Mouse (Mus musculus): ENCODE measurements around the gene Ccr7. TPM values are rescaled to one million over a fixed set of nuclear protein-coding genes. Genes with fewer than 3 reads are reported as not detected.

Gene Ccr7
- polyA plus RNA-seq, 1 experiment from 2014 or later: not detected

GRCm38 (mm10) chr11:99132091-99132730, 22.7 kb downstream of the Ccr7 start:
- H3K4me2 ChIP-seq: peak overlapping the region; percentile 48
- H3K4me3 ChIP-seq (replicated peaks): peak overlapping the region; percentile 14; the same call in 1 of the 2 replicates
- 0% methylated on average over 11 of the region's 11 CpGs for WGBS

GRCm38 (mm10) chr11:99131463-99131840, 23.4 kb downstream of the Ccr7 start:
- H3K4me1 ChIP-seq: peaks cover 27% of the 10 kb centered on the region
- no peaks in the 10 kb centered on the region for H3K36me3 ChIP-seq (replicated peaks)
- H3K4me2 ChIP-seq: peak overlapping the region; percentile 48
- peak overlapping the region; percentile 89 for H3K27ac ChIP-seq
- H3K9ac ChIP-seq: no peak overlapping the region
- no peak for ATAC-seq (ENCODE audit: low FRiP score)
- H3K9me3 ChIP-seq: no peaks in the 10 kb centered on the region
- 51% methylated on average over 12 of the region's 12 CpGs for WGBS
- no peak overlapping the region for H3K4me3 ChIP-seq (replicated peaks)
- H3K27me3 ChIP-seq: no peaks in the 10 kb centered on the region; the same call in 1 of the 2 replicates

More at GRCm38 (mm10) chr11:99132091-99132730, 22.7 kb downstream of the Ccr7 start:
- peak overlapping the region; percentile 89 for H3K27ac ChIP-seq
- H3K36me3 ChIP-seq (replicated peaks): no peaks in the 10 kb centered on the region
- H3K4me1 ChIP-seq: peaks cover 30% of the 10 kb centered on the region
- no peaks in the 10 kb centered on the region for H3K9me3 ChIP-seq
- H3K27me3 ChIP-seq: no peaks in the 10 kb centered on the region; the same call in 1 of the 2 replicates
- H3K9ac ChIP-seq: peak overlapping the region; percentile 38
- ATAC-seq (ENCODE audit: low FRiP score): peak; percentile 78

- Histone ChIP-seq H3K4me3 (replicated peaks) (no peak overlapping the region), H3K27ac (0 out of 2 replicates have a peak overlapping the region, but pooled peaks have one; percentile 89), H3K4me1 (peaks cover 24% of the 10 kb centered on the region), H3K36me3 (replicated peaks) (no peaks in the 10 kb centered on the region), H3K9me3 (no peaks in the 10 kb centered on the region), H3K9ac (no peak overlapping the region), H3K27me3 (no peaks in the 10 kb centered on the region; the same call in 1 of the 2 replicates), H3K4me2 (no peak overlapping the region)
- WGBS: 71% methylated on average over 5 of the region's 5 CpGs
- no peak for ATAC-seq (ENCODE audit: low FRiP score)
Measured at GRCm38 (mm10) chr11:99130736-99131462, 24.0 kb downstream of the Ccr7 start.

- no peak overlapping the region for H3K9ac ChIP-seq
- no peak overlapping the region for H3K27ac ChIP-seq
- H3K9me3 ChIP-seq: no peaks in the 10 kb centered on the region
- no peak for ATAC-seq (ENCODE audit: low FRiP score)
- 65% methylated on average over 2 of the region's 2 CpGs for WGBS
- no peak overlapping the region for H3K4me3 ChIP-seq (replicated peaks)
- H3K4me1 ChIP-seq: peaks cover 24% of the 10 kb centered on the region
- no peaks in the 10 kb centered on the region; the same call in 1 of the 2 replicates for H3K27me3 ChIP-seq
- no peak overlapping the region for H3K4me2 ChIP-seq
- no peaks in the 10 kb centered on the region for H3K36me3 ChIP-seq (replicated peaks)
Measured at GRCm38 (mm10) chr11:99129287-99129686, 25.6 kb downstream of the Ccr7 start.

GRCm38 (mm10) chr11:99127785-99128682, 26.8 kb downstream of the Ccr7 start:
- Histone ChIP-seq H3K4me3 (replicated peaks) (no peak overlapping the region), H3K9me3 (no peaks in the 10 kb centered on the region), H3K4me1 (peaks cover 18% of the 10 kb centered on the region), H3K27me3 (no peaks in the 10 kb centered on the region; the same call in 1 of the 2 replicates), H3K27ac (no peak overlapping the region), H3K36me3 (replicated peaks) (no peaks in the 10 kb centered on the region), H3K9ac (no peak overlapping the region), H3K4me2 (no peak overlapping the region)
- WGBS: 87% methylated on average over 18 of the region's 18 CpGs
- no peak for ATAC-seq (ENCODE audit: low FRiP score)

- Histone ChIP-seq H3K9ac (peak overlapping the region; percentile 4; the same call in 1 of the 2 replicates), H3K9me3 (no peaks in the 10 kb centered on the region), H3K4me3 (replicated peaks) (no peak overlapping the region), H3K4me1 (peaks cover 5% of the 10 kb centered on the region), H3K36me3 (replicated peaks) (no peaks in the 10 kb centered on the region), H3K27me3 (no peaks in the 10 kb centered on the region; the same call in 1 of the 2 replicates), H3K4me2 (no peak overlapping the region), H3K27ac (no peak overlapping the region)
- 51% methylated on average over 5 of the region's 5 CpGs for WGBS
- ATAC-seq (ENCODE audit: low FRiP score): no peak
Measured at GRCm38 (mm10) chr11:99126482-99127253, 28.2 kb downstream of the Ccr7 start.

GRCm38 (mm10) chr11:99124635-99125029, 30.2 kb downstream of the Ccr7 start:
- Histone ChIP-seq H3K4me3 (replicated peaks) (no peak overlapping the region), H3K4me2 (no peak overlapping the region), H3K4me1 (peaks cover 19% of the 10 kb centered on the region), H3K27me3 (no peaks in the 10 kb centered on the region; the same call in 1 of the 2 replicates), H3K9ac (no peak overlapping the region), H3K9me3 (no peaks in the 10 kb centered on the region), H3K36me3 (replicated peaks) (no peaks in the 10 kb centered on the region), H3K27ac (no peak overlapping the region)
- ATAC-seq (ENCODE audit: low FRiP score): no peak
- 65% methylated on average over 10 of the region's 10 CpGs for WGBS

- Histone ChIP-seq H3K36me3 (replicated peaks) (no peaks in the 10 kb centered on the region), H3K4me3 (replicated peaks) (no peak overlapping the region), H3K4me2 (no peak overlapping the region), H3K9me3 (no peaks in the 10 kb centered on the region), H3K4me1 (peaks cover 21% of the 10 kb centered on the region), H3K27me3 (no peaks in the 10 kb centered on the region; the same call in 1 of the 2 replicates), H3K9ac (no peak overlapping the region), H3K27ac (no peak overlapping the region)
- 39% methylated on average over 15 of the region's 15 CpGs for WGBS
- no peak for ATAC-seq (ENCODE audit: low FRiP score)
Measured at GRCm38 (mm10) chr11:99123977-99124634, 30.8 kb downstream of the Ccr7 start.

GRCm38 (mm10) chr11:99122703-99123102, 32.2 kb downstream of the Ccr7 start:
- no peak overlapping the region for H3K4me3 ChIP-seq (replicated peaks)
- no peaks in the 10 kb centered on the region; the same call in 1 of the 2 replicates for H3K27me3 ChIP-seq
- peaks cover 21% of the 10 kb centered on the region for H3K4me1 ChIP-seq
- 52% methylated on average over 3 of the region's 3 CpGs for WGBS
- H3K9ac ChIP-seq: no peak overlapping the region
- no peaks in the 10 kb centered on the region for H3K36me3 ChIP-seq (replicated peaks)
- H3K9me3 ChIP-seq: no peaks in the 10 kb centered on the region
- no peak overlapping the region for H3K4me2 ChIP-seq
- no peak for ATAC-seq (ENCODE audit: low FRiP score)
- H3K27ac ChIP-seq: peak overlapping the region; percentile 47; the same call in 1 of the 2 replicates

- H3K9me3 ChIP-seq: no peaks in the 10 kb centered on the region
- H3K27ac ChIP-seq: peak overlapping the region; percentile 46; the same call in 1 of the 2 replicates
- H3K4me1 ChIP-seq: peaks cover 21% of the 10 kb centered on the region
- H3K36me3 ChIP-seq (replicated peaks): no peaks in the 10 kb centered on the region
- no peak overlapping the region for H3K9ac ChIP-seq
- WGBS: 41% methylated on average over 14 of the region's 14 CpGs
- H3K4me2 ChIP-seq: 0 out of 2 replicates have a peak overlapping the region, but pooled peaks have one; percentile 13
- no peak overlapping the region for H3K4me3 ChIP-seq (replicated peaks)
- no peak for ATAC-seq (ENCODE audit: low FRiP score)
- no peaks in the 10 kb centered on the region for H3K27me3 ChIP-seq
Measured at GRCm38 (mm10) chr11:99121218-99121631, 33.7 kb downstream of the Ccr7 start.
